ENCODE assay signal across 9 mouse cellular contexts in the genomic region with DNA sequence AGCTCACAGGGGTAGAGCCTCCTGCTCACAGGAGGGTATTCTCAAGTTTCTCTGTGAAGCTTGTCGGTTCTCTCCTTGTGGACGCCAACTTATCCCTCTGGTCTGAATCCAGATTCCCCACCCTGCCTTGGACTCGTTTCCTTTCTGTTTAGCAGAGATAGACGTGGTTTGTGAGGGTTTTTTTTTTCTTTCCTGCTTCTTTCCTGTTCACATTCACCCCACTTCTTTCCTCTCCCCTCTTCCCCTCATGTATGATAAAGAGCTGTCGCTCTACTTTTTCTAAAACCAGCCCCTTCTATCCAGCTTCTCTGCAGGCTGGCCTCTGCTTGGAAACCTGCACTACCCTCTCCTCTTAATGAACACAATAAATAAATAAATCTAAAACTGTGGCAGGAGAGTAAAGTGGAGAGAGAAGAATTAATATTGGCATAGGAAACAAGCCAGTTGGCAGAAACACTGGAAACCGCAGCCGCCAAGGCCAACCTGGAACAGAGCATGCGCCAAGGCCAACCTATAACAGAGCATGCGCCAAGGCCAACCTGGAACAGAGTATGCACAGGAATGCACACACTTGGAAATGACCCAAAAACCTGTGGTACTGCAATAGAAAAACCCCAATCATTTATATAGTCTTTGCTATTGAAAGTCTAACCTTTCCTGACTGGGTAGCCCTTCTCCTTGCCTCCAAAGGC.
A peak's percentile ranks its signal among the peaks of the same experiment; 100 is the strongest.
DNase-seq lines count a peak whose midpoint lies in the region; ATAC-seq and TF ChIP-seq lines count a peak whose summit lies in the region.
"Had no signal": no experiment of that assay in that cellular context is flagged by ENCODE, and none has a peak within 500 bp of the region (broad histone marks: within the 10 kb centered on the region; RNA-seq: fewer than 3 reads in every experiment).

No protein-coding gene starts in this region.

- no peaks in the 10 kb centered on the region for H3K36me3 ChIP-seq in midbrain, postnatal 0 days (ENCODE audit: insufficient read depth, low read length)
- no peaks in the 10 kb centered on the region for H3K36me3 ChIP-seq in midbrain, embryonic 10.5 days
- no peaks in the 10 kb centered on the region for H3K36me3 ChIP-seq in hindbrain, embryonic 12.5 days
- no peaks in the 10 kb centered on the region for H3K36me3 ChIP-seq in liver, embryonic 11.5 days (ENCODE audit: control insufficient read depth, insufficient read depth, low read length)
- H3K36me3 ChIP-seq: midbrain, embryonic 12.5 days had no signal

- no peak overlapping the region for H3K4me2 ChIP-seq in midbrain, postnatal 0 days (ENCODE audit: low read depth, low read length, poor library complexity, severe bottlenecking)
- no peak overlapping the region for H3K4me2 ChIP-seq in hindbrain, embryonic 12.5 days (replicated peaks)
- no peak overlapping the region for H3K4me2 ChIP-seq in liver, embryonic 11.5 days
- H3K4me2 ChIP-seq: midbrain, embryonic 12.5 days had no signal

- no peak overlapping the region for H3K9ac ChIP-seq in midbrain, postnatal 0 days (replicated peaks; ENCODE audit: low read length, poor library complexity, severe bottlenecking)
- no peak overlapping the region for H3K9ac ChIP-seq in hindbrain, embryonic 12.5 days
- no peak overlapping the region for H3K9ac ChIP-seq in liver, embryonic 11.5 days (ENCODE audit: low read depth, low read length)
- H3K9ac ChIP-seq: midbrain, embryonic 12.5 days had no signal

- H3K27me3 ChIP-seq in midbrain, postnatal 0 days (ENCODE audit: insufficient read depth, low read length): no peaks in the 10 kb centered on the region
- no peaks in the 10 kb centered on the region for H3K27me3 ChIP-seq in midbrain, embryonic 10.5 days (ENCODE audit: low read depth, poor library complexity, severe bottlenecking)
- H3K27me3 ChIP-seq in hindbrain, embryonic 12.5 days: no peaks in the 10 kb centered on the region
- no peaks in the 10 kb centered on the region; the same call in 1 of the 2 replicates for H3K27me3 ChIP-seq in liver, embryonic 11.5 days (replicated peaks; ENCODE audit: control insufficient read depth, insufficient read depth, low read length)
- H3K27me3 ChIP-seq: midbrain, embryonic 12.5 days had no signal

- H3K27ac ChIP-seq in midbrain, postnatal 0 days (ENCODE audit: low read depth, low read length): no peak overlapping the region
- no peak overlapping the region for H3K27ac ChIP-seq in midbrain, embryonic 10.5 days (replicated peaks)
- H3K27ac ChIP-seq in hindbrain, embryonic 12.5 days: no peak overlapping the region
- no peak overlapping the region for H3K27ac ChIP-seq in liver, embryonic 11.5 days (ENCODE audit: low read depth, low read length)
- H3K27ac ChIP-seq: midbrain, embryonic 12.5 days had no signal

- ATAC-seq in midbrain, postnatal 0 days (ENCODE audit: low FRiP score): no peak
- ATAC-seq in hindbrain, embryonic 12.5 days (ENCODE audit: low FRiP score): no peak
- ATAC-seq in liver, embryonic 11.5 days (replicated peaks; ENCODE audit: low FRiP score): no peak

- H3K4me3 ChIP-seq in midbrain, postnatal 0 days (ENCODE audit: low read depth, low read length): no peak overlapping the region
- H3K4me3 ChIP-seq in midbrain, embryonic 10.5 days: no peak overlapping the region
- H3K4me3 ChIP-seq in lung, adult 2 months (replicated peaks; ENCODE audit: extremely low read depth, low read depth, low read length): no peak overlapping the region
- no peak overlapping the region for H3K4me3 ChIP-seq in hindbrain, embryonic 12.5 days
- no peak overlapping the region for H3K4me3 ChIP-seq in liver, embryonic 11.5 days (ENCODE audit: low read depth, low read length)
- H3K4me3 ChIP-seq: midbrain, embryonic 12.5 days had no signal

- TF ChIP-seq POLR2A in lung, adult 2 months (IDR thresholded peaks at IDR 0.05; ENCODE audit: borderline replicate concordance, extremely low read depth, low read depth, low read length): no peak

- 78% methylated on average over 9 of the region's 9 CpGs for WGBS in midbrain, postnatal 0 days
- 88% methylated on average over 9 of the region's 9 CpGs for WGBS in midbrain, embryonic 10.5 days
- 33% methylated on average over 9 of the region's 9 CpGs for WGBS in lung, adult 2 months
- 81% methylated on average over 9 of the region's 9 CpGs for WGBS in hindbrain, embryonic 12.5 days
- WGBS in liver, embryonic 11.5 days: 60% methylated on average over 9 of the region's 9 CpGs

- H3K4me1 ChIP-seq in midbrain, postnatal 0 days (ENCODE audit: insufficient read depth, low read length): 0 out of 2 replicates have a peak, but pooled peaks cover 3% of the 10 kb centered on the region
- peaks cover 18% of the 10 kb centered on the region for H3K4me1 ChIP-seq in midbrain, embryonic 10.5 days
- H3K4me1 ChIP-seq in lung, adult 2 months (ENCODE audit: control insufficient read depth, insufficient read depth, low read length): peaks cover 3% of the 10 kb centered on the region; the same call in 1 of the 2 replicates
- peaks cover 14% of the 10 kb centered on the region for H3K4me1 ChIP-seq in hindbrain, embryonic 12.5 days
- H3K4me1 ChIP-seq in liver, embryonic 11.5 days (replicated peaks; ENCODE audit: control insufficient read depth, insufficient read depth, low read length): no peaks in the 10 kb centered on the region

- TF ChIP-seq CTCF in midbrain, postnatal 0 days (IDR thresholded peaks at IDR 0.05): no peak
- TF ChIP-seq CTCF in lung, adult 2 months (IDR thresholded peaks at IDR 0.05; ENCODE audit: insufficient read depth, low read length): no peak

- peak; percentile 23 for DNase-seq in midbrain, postnatal 0 days (ENCODE audit: low spot score)
- no peak for DNase-seq in midbrain, embryonic 10.5 days (ENCODE audit: low spot score)
- peak; percentile 30 to 57 for DNase-seq in heart, adult 9 months (ENCODE audit: low spot score in 2 of 2)
- peak; percentile 73 for DNase-seq in lung, adult 2 months
- DNase-seq in testis, postnatal 14 days (ENCODE audit: low spot score): peak; percentile 44
- no peak for DNase-seq in liver, embryonic 11.5 days (ENCODE audit: low spot score)
- no peak for DNase-seq in left cerebral cortex, postnatal 25 days (ENCODE audit: low spot score in 2 of 2)

- intact Hi-C loops in left cerebral cortex, postnatal 25 days (cut with DNase I): loop anchor here (5.0 kb wide), 1 partner anchor 141 kb away; no protein-coding TSS in a partner anchor

- H3K9me3 ChIP-seq in midbrain, postnatal 0 days (ENCODE audit: low read length): no peaks in the 10 kb centered on the region
- no peaks in the 10 kb centered on the region for H3K9me3 ChIP-seq in midbrain, embryonic 10.5 days (replicated peaks)
- no peaks in the 10 kb centered on the region for H3K9me3 ChIP-seq in hindbrain, embryonic 12.5 days (replicated peaks)
- no peaks in the 10 kb centered on the region for H3K9me3 ChIP-seq in liver, embryonic 11.5 days (ENCODE audit: control insufficient read depth, low read length)
- H3K9me3 ChIP-seq: midbrain, embryonic 12.5 days had no signal

Comparison
In these comparisons a context has a peak if more than half of its experiments do, and no peak if none do; other contexts are left out.
1. DNase-seq: peak in midbrain, postnatal 0 days (single experiment), heart, adult 9 months (2 of 2), lung, adult 2 months (single experiment) and testis, postnatal 14 days (single experiment); none in midbrain, embryonic 10.5 days (single experiment), liver, embryonic 11.5 days (single experiment) and left cerebral cortex, postnatal 25 days (0 of 2).